Mouse (Mus musculus) MEL (cell line): Measurements from ENCODE around the gene Gja5. TPM values are rescaled to one million over a fixed set of nuclear protein-coding genes. Genes with fewer than 3 reads are reported as not detected.

Experiments used
- DNase-seq: peaks from one replicate; pipeline ENCODE4 v3.0.0; 2011; ENCODE audit warnings: low read depth, low spot score
- H3K27ac ChIP-seq: 2 replicates; pipeline ENCODE4 v1.5.1; 2012; ENCODE audit warnings: low read depth, mild to moderate bottlenecking, control low read depth, low read length, moderate library complexity; ENCODE audit not compliant: control insufficient read depth
- H3K27me3 ChIP-seq, 2 experiments: fragments of 150-350 bp in 1 of 2; sonication (generic) in 1 of 2; 2 replicates each; pipeline ENCODE4 v1.6.1; 2012; ENCODE audit warnings: low read length in 2 of 2, mild to moderate bottlenecking in 2 of 2, improper control_type of control experiment in 1 of 2, moderate library complexity in 1 of 2; ENCODE audit not compliant: insufficient read depth in 2 of 2, control insufficient read depth in 1 of 2
- H3K36me3 ChIP-seq, 2 experiments: 2 replicates each; pipeline ENCODE4 v1.6.1; 2012 to 2014; ENCODE audit warnings: low read length in 2 of 2, improper control_type of control experiment in 1 of 2, inconsistent platforms in 1 of 2, mild to moderate bottlenecking in 1 of 2; ENCODE audit not compliant: insufficient read depth in 2 of 2, control insufficient read depth in 1 of 2
- H3K4me1 ChIP-seq, 2 experiments: fragments of 150-350 bp in 1 of 2; sonication (generic) in 1 of 2; 2 replicates each; pipeline ENCODE4 v1.6.1; 2012; ENCODE audit warnings: low read length in 2 of 2, improper control_type of control experiment in 1 of 2, mild to moderate bottlenecking in 1 of 2; ENCODE audit not compliant: insufficient read depth in 2 of 2, control insufficient read depth in 1 of 2
- H3K4me3 ChIP-seq, 2 experiments: fragments of 150-350 bp in 1 of 2; sonication (generic) in 1 of 2; 2 replicates each; pipeline ENCODE4 v1.5.1; 2012; ENCODE audit warnings: low read depth in 2 of 2, low read length in 2 of 2, mild to moderate bottlenecking in 2 of 2, moderate library complexity in 2 of 2, control low read depth in 1 of 2, improper control_type of control experiment in 1 of 2; ENCODE audit not compliant: control insufficient read depth in 1 of 2, insufficient read depth in 1 of 2
- H3K79me2 ChIP-seq: 2 replicates; pipeline ENCODE4 v1.6.1; 2012; ENCODE audit warnings: mild to moderate bottlenecking, low read length, moderate library complexity; ENCODE audit not compliant: control insufficient read depth, poor library complexity, insufficient read depth
- H3K9ac ChIP-seq: 2 replicates; pipeline ENCODE4 v1.6.1; 2012; ENCODE audit warnings: low read depth, mild to moderate bottlenecking, control low read depth, low read length, moderate library complexity; ENCODE audit not compliant: control insufficient read depth, poor library complexity, severe bottlenecking
- H3K9me3 ChIP-seq: fragments of 150-350 bp; sonication (generic); replicated peaks from 2 replicates; pipeline ENCODE4 v1.6.1; 2012; ENCODE audit warnings: mild to moderate bottlenecking, low read length, improper control_type of control experiment, moderate library complexity; ENCODE audit not compliant: insufficient read depth
- CHD1 ChIP-seq: IDR thresholded peaks from 2 replicates; pipeline ENCODE4 v1.6.1; 2012; ENCODE audit warnings: low read depth, mild to moderate bottlenecking, inconsistent platforms, low read length, improper control_type of control experiment
- CHD2 ChIP-seq: IDR thresholded peaks from 2 replicates; pipeline ENCODE4 v1.6.1; 2011; ENCODE audit warnings: low read length, improper control_type of control experiment
- ELF1 ChIP-seq: IDR thresholded peaks from 2 replicates; pipeline ENCODE4 v1.6.1; 2014; ENCODE audit warnings: low read depth, mild to moderate bottlenecking, inconsistent platforms, low read length, improper control_type of control experiment, moderate library complexity
- ETS1 ChIP-seq: IDR thresholded peaks from 2 replicates; pipeline ENCODE4 v1.6.1; 2012; ENCODE audit warnings: low read depth, mild to moderate bottlenecking, inconsistent platforms, low read length, improper control_type of control experiment, moderate library complexity
- GABPA ChIP-seq: IDR thresholded peaks from 2 replicates; pipeline ENCODE4 v1.6.1; 2012; ENCODE audit warnings: low read depth, mild to moderate bottlenecking, inconsistent platforms, low read length, improper control_type of control experiment, moderate library complexity
- JUND ChIP-seq: IDR thresholded peaks from 2 replicates; pipeline ENCODE4 v1.6.1; 2011; ENCODE audit warnings: low read depth, mild to moderate bottlenecking, improper control_type of control experiment, low read length
- KAT2A ChIP-seq: conservative IDR thresholded peaks from 2 replicates; pipeline ENCODE4 v1.6.1; 2012; ENCODE audit warnings: low read depth, low read length, improper control_type of control experiment, inconsistent platforms
- MAX ChIP-seq: IDR thresholded peaks from 2 replicates; pipeline ENCODE4 v1.6.1; 2011; ENCODE audit warnings: low read length, improper control_type of control experiment
- MAZ ChIP-seq: IDR thresholded peaks from 2 replicates; pipeline ENCODE4 v1.6.1; 2012; ENCODE audit warnings: low read depth, mild to moderate bottlenecking, inconsistent platforms, low read length, improper control_type of control experiment
- MEF2A ChIP-seq: IDR thresholded peaks from 2 replicates; pipeline ENCODE4 v1.6.1; 2014; ENCODE audit warnings: low read depth, mild to moderate bottlenecking, inconsistent platforms, low read length, improper control_type of control experiment; ENCODE audit not compliant: poor library complexity, insufficient replicate concordance, severe bottlenecking; ENCODE audit errors: extremely low read depth
- MXI1 ChIP-seq: IDR thresholded peaks from 2 replicates; pipeline ENCODE4 v1.6.1; 2011; ENCODE audit warnings: mild to moderate bottlenecking, low read depth, low read length, improper control_type of control experiment
- MYB ChIP-seq: IDR thresholded peaks from 2 replicates; pipeline ENCODE4 v1.6.1; 2011; ENCODE audit warnings: mild to moderate bottlenecking, low read depth, low read length, improper control_type of control experiment
- MYC ChIP-seq: IDR thresholded peaks from 2 replicates; pipeline ENCODE4 v1.6.1; 2011; ENCODE audit warnings: low read depth, mild to moderate bottlenecking, low read length, improper control_type of control experiment, moderate library complexity
- NELFE ChIP-seq: IDR thresholded peaks from 2 replicates; pipeline ENCODE4 v1.6.1; 2011; ENCODE audit warnings: low read depth, low read length, improper control_type of control experiment
- POLR2A ChIP-seq, 2 experiments: IDR thresholded peaks; 2 replicates each; pipeline ENCODE4 v1.6.1; 2011 to 2012; ENCODE audit warnings: low read length in 2 of 2, mild to moderate bottlenecking in 2 of 2, control low read depth in 1 of 2, improper control_type of control experiment in 1 of 2, low read depth in 1 of 2, moderate library complexity in 1 of 2; ENCODE audit not compliant: control insufficient read depth in 1 of 2, insufficient read depth in 1 of 2, poor library complexity in 1 of 2
- RAD21 ChIP-seq: IDR thresholded peaks from 2 replicates; pipeline ENCODE4 v1.6.1; 2011; ENCODE audit warnings: mild to moderate bottlenecking, low read depth, low read length, improper control_type of control experiment
- RCOR1 ChIP-seq: IDR thresholded peaks from 2 replicates; pipeline ENCODE4 v1.6.1; 2012; ENCODE audit warnings: low read depth, mild to moderate bottlenecking, inconsistent platforms, low read length, improper control_type of control experiment
- SIN3A ChIP-seq: IDR thresholded peaks from 2 replicates; pipeline ENCODE4 v1.6.1; 2012; ENCODE audit warnings: low read length, improper control_type of control experiment, inconsistent platforms
- SMC3 ChIP-seq: IDR thresholded peaks from 2 replicates; pipeline ENCODE4 v1.6.1; 2011; ENCODE audit warnings: low read depth, low read length, improper control_type of control experiment
- TAL1 ChIP-seq: IDR thresholded peaks from 2 replicates; pipeline ENCODE4 v1.6.1; 2012; ENCODE audit warnings: mild to moderate bottlenecking, inconsistent platforms, low read length, moderate library complexity, mixed read lengths
- TBP ChIP-seq: IDR thresholded peaks from 2 replicates; pipeline ENCODE4 v1.8.0; 2011; ENCODE audit warnings: low read depth, low read length, improper control_type of control experiment
- UBTF ChIP-seq: IDR thresholded peaks from 2 replicates; pipeline ENCODE4 v1.6.1; 2012; ENCODE audit warnings: low read depth, mild to moderate bottlenecking, inconsistent platforms, low read length, improper control_type of control experiment, moderate library complexity, borderline replicate concordance; ENCODE audit not compliant: insufficient read depth
- USF1 ChIP-seq: IDR thresholded peaks from 2 replicates; pipeline ENCODE4 v1.6.1; 2014; ENCODE audit warnings: low read depth, mild to moderate bottlenecking, inconsistent platforms, low read length, improper control_type of control experiment, moderate library complexity
- ZC3H11A ChIP-seq: IDR thresholded peaks from 2 replicates; pipeline ENCODE4 v1.6.1; 2012; ENCODE audit warnings: low read depth, mild to moderate bottlenecking, inconsistent platforms, low read length, improper control_type of control experiment
- ZMIZ1 ChIP-seq: IDR thresholded peaks from 2 replicates; pipeline ENCODE4 v1.6.1; 2012; ENCODE audit warnings: low read depth, mild to moderate bottlenecking, inconsistent platforms, low read length, improper control_type of control experiment, moderate library complexity
- ZNF384 ChIP-seq: IDR thresholded peaks from 2 replicates; pipeline ENCODE4 v1.6.1; 2012; ENCODE audit warnings: low read depth, mild to moderate bottlenecking, inconsistent platforms, low read length, improper control_type of control experiment
- polyA plus RNA-seq, 2 experiments: library from polyadenylated mRNA; stranded (reverse) in 1 of 2; unstranded in 1 of 2; fragments of >175 nt in 1 of 2; fragments of >200 nt in 1 of 2; gene quantifications; 2 replicates each; pipeline versions ENCODE4 v1.2.1 to v1.2.4; 2012; ENCODE audit warnings: low replicate concordance in 2 of 2, low read depth in 1 of 2; ENCODE audit not compliant: insufficient read length in 2 of 2, insufficient read depth in 1 of 2, missing spikeins in 1 of 2
- total RNA-seq: library from RNA; depleted of rRNA; stranded (reverse); fragments of 300-350 nt; gene quantifications from 2 replicates; pipeline ENCODE4 v1.2.3, GENCODE M21; 2012

Gja5 gene
- total and polyA plus RNA-seq, 3 experiments, result 0.03 to 0.08 TPM; not detected in 1

- Histone ChIP-seq H3K9ac (no peak overlapping the region), H3K36me3 (no peaks in the 10 kb centered on the region), H3K79me2 (no peaks in the 10 kb centered on the region), H3K4me3 (no peak overlapping the region), H3K9me3 (no peaks in the 10 kb centered on the region)
- DNase-seq, result no peak
- TF ChIP-seq JUND (no peak), MEF2A (no peak), MYC (no peak), KAT2A (no peak), TBP (no peak), MAX (no peak), MXI1 (no peak), SMC3 (no peak), MAZ (no peak), CHD1 (no peak), MYB (no peak), USF1 (no peak), ZNF384 (no peak), CHD2 (no peak), RCOR1 (no peak), SIN3A (no peak), TAL1 (no peak)
- TF ChIP-seq, all 39 proteins: peak for 0
- Histone ChIP-seq H3K27me3 (peaks cover 30 to 34% of the 10 kb centered on the region in 2 experiments), H3K4me1 (no peaks in the 10 kb centered on the region), H3K27ac (no peak overlapping the region)
Measured at GRCm38 (mm10) chr3:96978469-96978868, 74.0 kb downstream of the Gja5 start.

- Histone ChIP-seq H3K9ac (no peak overlapping the region), H3K4me3 (no peak overlapping the region), H3K36me3 (no peaks in the 10 kb centered on the region), H3K4me1 (no peaks in the 10 kb centered on the region), H3K79me2 (no peaks in the 10 kb centered on the region), H3K9me3 (no peaks in the 10 kb centered on the region), H3K27me3 (peaks cover 34% of the 10 kb centered on the region in 2 experiments), H3K27ac (no peak overlapping the region)
- no peak for DNase-seq
- TF ChIP-seq ZNF384, result no peak
- TF ChIP-seq SIN3A, result no peak
- no peak for TF ChIP-seq UBTF
- TF ChIP-seq ELF1, result no peak
- no peak for TF ChIP-seq USF1
- no peak for TF ChIP-seq TAL1
- TF ChIP-seq GABPA, result no peak
- no peak for TF ChIP-seq NELFE
- no peak for TF ChIP-seq POLR2A (IDR thresholded peaks at IDR 0.05; ENCODE audit: control insufficient read depth in 1 of 2, insufficient read depth in 1 of 2, low read depth in 1 of 2, low read length in 2 of 2, poor library complexity in 1 of 2)
- no peak for TF ChIP-seq CHD1
- TF ChIP-seq RAD21, result no peak
- TF ChIP-seq ETS1, result no peak
- no peak for TF ChIP-seq MAZ
- TF ChIP-seq ZMIZ1, result no peak
- TF ChIP-seq TBP, result no peak
- no peak for TF ChIP-seq ZC3H11A
Measured at GRCm38 (mm10) chr3:96979020-96979419, 74.5 kb downstream of the Gja5 start.
